Mouse (Mus musculus): ENCODE measurements around the gene F12. TPM values are rescaled to one million over a fixed set of nuclear protein-coding genes. Genes with fewer than 3 reads are reported as not detected.

F12 gene
- polyA plus RNA-seq, 1 experiment from 2014 or later = not detected

GRCm38 (mm10) chr13:55413333-55413732, 13.3 kb downstream of the F12 start:
- H3K4me3 ChIP-seq (ENCODE audit: low read depth, low read length) = no peak overlapping the region
- whole genome bisulfite sequencing = 80% methylated on average over 12 of the region's 12 CpGs
- no peaks in the 10 kb centered on the region for H3K36me3 ChIP-seq (replicated peaks; ENCODE audit: control insufficient read depth, insufficient read depth, low read depth, low read length)
- ATAC-seq (replicated peaks; ENCODE audit: insufficient number of reproducible peaks, low FRiP score, low TSS enrichment, low read depth) (no peak), DNase-seq (ENCODE audit: low spot score) (no peak)
- H3K4me2 ChIP-seq (ENCODE audit: low read depth, low read length) = no peak overlapping the region
- H3K4me1 ChIP-seq (ENCODE audit: control insufficient read depth, insufficient read depth, low read length) = no peaks in the 10 kb centered on the region
- H3K27me3 ChIP-seq (ENCODE audit: control insufficient read depth, insufficient read depth, low read length) = peaks cover 2% of the 10 kb centered on the region
- H3K9ac ChIP-seq (replicated peaks; ENCODE audit: low read length) = no peak overlapping the region
- no peak overlapping the region for H3K27ac ChIP-seq (replicated peaks; ENCODE audit: low read depth, low read length)
- no peaks in the 10 kb centered on the region for H3K9me3 ChIP-seq (replicated peaks; ENCODE audit: control insufficient read depth, low read length)

- Histone ChIP-seq H3K4me1 (ENCODE audit: control insufficient read depth, insufficient read depth, low read length) (no peaks in the 10 kb centered on the region), H3K9me3 (replicated peaks; ENCODE audit: control insufficient read depth, low read length) (no peaks in the 10 kb centered on the region), H3K27ac (replicated peaks; ENCODE audit: low read depth, low read length) (no peak overlapping the region), H3K27me3 (ENCODE audit: control insufficient read depth, insufficient read depth, low read length) (peaks cover 2% of the 10 kb centered on the region), H3K4me2 (ENCODE audit: low read depth, low read length) (no peak overlapping the region), H3K4me3 (ENCODE audit: low read depth, low read length) (no peak overlapping the region), H3K9ac (replicated peaks; ENCODE audit: low read length) (no peak overlapping the region), H3K36me3 (replicated peaks; ENCODE audit: control insufficient read depth, insufficient read depth, low read depth, low read length) (no peaks in the 10 kb centered on the region)
- ATAC-seq (replicated peaks; ENCODE audit: insufficient number of reproducible peaks, low FRiP score, low TSS enrichment, low read depth) (no peak), DNase-seq (ENCODE audit: low spot score) (no peak)
- WGBS = 79% methylated on average over 13 of the region's 13 CpGs
Observed at GRCm38 (mm10) chr13:55412643-55413307, 13.8 kb downstream of the F12 start.

- ATAC-seq (replicated peaks; ENCODE audit: insufficient number of reproducible peaks, low FRiP score, low TSS enrichment, low read depth) (no peak), DNase-seq (ENCODE audit: low spot score) (no peak)
- H3K4me3 ChIP-seq (ENCODE audit: low read depth, low read length) = no peak overlapping the region
- H3K9me3 ChIP-seq (replicated peaks; ENCODE audit: control insufficient read depth, low read length) = no peaks in the 10 kb centered on the region
- no peak overlapping the region for H3K4me2 ChIP-seq (ENCODE audit: low read depth, low read length)
- no peak overlapping the region for H3K9ac ChIP-seq (replicated peaks; ENCODE audit: low read length)
- H3K27me3 ChIP-seq (ENCODE audit: control insufficient read depth, insufficient read depth, low read length) = peaks cover 2% of the 10 kb centered on the region
- H3K4me1 ChIP-seq (ENCODE audit: control insufficient read depth, insufficient read depth, low read length) = no peaks in the 10 kb centered on the region
- no peak overlapping the region for H3K27ac ChIP-seq (replicated peaks; ENCODE audit: low read depth, low read length)
- H3K36me3 ChIP-seq (replicated peaks; ENCODE audit: control insufficient read depth, insufficient read depth, low read depth, low read length) = no peaks in the 10 kb centered on the region
- 76% methylated on average over 7 of the region's 7 CpGs for WGBS
Observed at GRCm38 (mm10) chr13:55411826-55412225, 14.8 kb downstream of the F12 start.

GRCm38 (mm10) chr13:55408546-55409120, 18.0 kb downstream of the F12 start:
- H3K9me3 ChIP-seq (replicated peaks; ENCODE audit: control insufficient read depth, low read length) = no peaks in the 10 kb centered on the region
- no peaks in the 10 kb centered on the region; the same call in none of the 2 replicates for H3K27me3 ChIP-seq (ENCODE audit: control insufficient read depth, insufficient read depth, low read length)
- H3K4me2 ChIP-seq (ENCODE audit: low read depth, low read length) = no peak overlapping the region
- H3K27ac ChIP-seq (replicated peaks; ENCODE audit: low read depth, low read length) = no peak overlapping the region
- DNase-seq (ENCODE audit: low spot score) (no peak), ATAC-seq (replicated peaks; ENCODE audit: insufficient number of reproducible peaks, low FRiP score, low TSS enrichment, low read depth) (no peak)
- no peak overlapping the region for H3K9ac ChIP-seq (replicated peaks; ENCODE audit: low read length)
- H3K36me3 ChIP-seq (replicated peaks; ENCODE audit: control insufficient read depth, insufficient read depth, low read depth, low read length) = no peaks in the 10 kb centered on the region
- 82% methylated on average over 19 of the region's 19 CpGs for WGBS
- H3K4me1 ChIP-seq (ENCODE audit: control insufficient read depth, insufficient read depth, low read length) = no peaks in the 10 kb centered on the region
- no peak overlapping the region for H3K4me3 ChIP-seq (ENCODE audit: low read depth, low read length)

- 82% methylated on average over 4 of the region's 4 CpGs for WGBS
Observed at GRCm38 (mm10) chr13:55407341-55407740, 19.3 kb downstream of the F12 start.

GRCm38 (mm10) chr13:55405783-55406390, 20.7 kb downstream of the F12 start:
- Histone ChIP-seq H3K4me3 (ENCODE audit: low read depth, low read length) (no peak overlapping the region), H3K36me3 (replicated peaks; ENCODE audit: control insufficient read depth, insufficient read depth, low read depth, low read length) (no peaks in the 10 kb centered on the region), H3K27me3 (ENCODE audit: control insufficient read depth, insufficient read depth, low read length) (no peaks in the 10 kb centered on the region; the same call in 1 of the 2 replicates), H3K4me2 (ENCODE audit: low read depth, low read length) (no peak overlapping the region), H3K4me1 (ENCODE audit: control insufficient read depth, insufficient read depth, low read length) (no peaks in the 10 kb centered on the region), H3K9ac (replicated peaks; ENCODE audit: low read length) (peak overlapping the region; percentile 48), H3K27ac (replicated peaks; ENCODE audit: low read depth, low read length) (no peak overlapping the region), H3K9me3 (replicated peaks; ENCODE audit: control insufficient read depth, low read length) (no peaks in the 10 kb centered on the region)
- no peak for ATAC-seq (replicated peaks; ENCODE audit: insufficient number of reproducible peaks, low FRiP score, low TSS enrichment, low read depth)
- 68% methylated on average over 13 of the region's 13 CpGs for WGBS
- peak; percentile 10 for DNase-seq (ENCODE audit: low spot score)

More at GRCm38 (mm10) chr13:55407341-55407740, 19.3 kb downstream of the F12 start:
- H3K27ac ChIP-seq (replicated peaks; ENCODE audit: low read depth, low read length) = no peak overlapping the region
- DNase-seq (ENCODE audit: low spot score) = no peak
- no peak overlapping the region for H3K4me2 ChIP-seq (ENCODE audit: low read depth, low read length)
- H3K27me3 ChIP-seq (ENCODE audit: control insufficient read depth, insufficient read depth, low read length) = no peaks in the 10 kb centered on the region; the same call in 1 of the 2 replicates
- ATAC-seq (replicated peaks; ENCODE audit: insufficient number of reproducible peaks, low FRiP score, low TSS enrichment, low read depth) = no peak
- no peaks in the 10 kb centered on the region for H3K36me3 ChIP-seq (replicated peaks; ENCODE audit: control insufficient read depth, insufficient read depth, low read depth, low read length)
- H3K9ac ChIP-seq (replicated peaks; ENCODE audit: low read length) = no peak overlapping the region
- H3K9me3 ChIP-seq (replicated peaks; ENCODE audit: control insufficient read depth, low read length) = no peaks in the 10 kb centered on the region
- H3K4me3 ChIP-seq (ENCODE audit: low read depth, low read length) = no peak overlapping the region
- H3K4me1 ChIP-seq (ENCODE audit: control insufficient read depth, insufficient read depth, low read length) = no peaks in the 10 kb centered on the region

- 14% methylated on average over 11 of the region's 11 CpGs for WGBS
- H3K9me3 ChIP-seq (replicated peaks; ENCODE audit: control insufficient read depth, low read length) = no peaks in the 10 kb centered on the region
- no peak overlapping the region for H3K27ac ChIP-seq (replicated peaks; ENCODE audit: low read depth, low read length)
- no peaks in the 10 kb centered on the region; the same call in 1 of the 2 replicates for H3K27me3 ChIP-seq (ENCODE audit: control insufficient read depth, insufficient read depth, low read length)
- no peaks in the 10 kb centered on the region for H3K4me1 ChIP-seq (ENCODE audit: control insufficient read depth, insufficient read depth, low read length)
- ATAC-seq (replicated peaks; ENCODE audit: insufficient number of reproducible peaks, low FRiP score, low TSS enrichment, low read depth) (peak; percentile 82), DNase-seq (ENCODE audit: low spot score) (peak; percentile 94)
- no peak overlapping the region for H3K4me2 ChIP-seq (ENCODE audit: low read depth, low read length)
- peak overlapping the region; percentile 48 for H3K9ac ChIP-seq (replicated peaks; ENCODE audit: low read length)
- H3K36me3 ChIP-seq (replicated peaks; ENCODE audit: control insufficient read depth, insufficient read depth, low read depth, low read length) = no peaks in the 10 kb centered on the region
- no peak overlapping the region for H3K4me3 ChIP-seq (ENCODE audit: low read depth, low read length)
Observed at GRCm38 (mm10) chr13:55404853-55405782, 21.5 kb downstream of the F12 start.

Measured in embryonic facial prominence, embryonic 11.5 days (tissue).